Mouse (Mus musculus) heart, adult 18-20 months (tissue): ENCODE data around the gene Krtap2-4. TPM values are rescaled to one million over a fixed set of nuclear protein-coding genes. Genes with fewer than 3 reads are reported as not detected.

Source experiments
- DNase-seq, 2 experiments: peaks; one replicate each; pipeline ENCODE4 v3.0.0; 2021 to 2022; ENCODE audit warnings: mixed read lengths in 1 of 2
- total RNA-seq, 2 experiments: library from RNA; stranded (reverse); gene quantifications; 2 replicates each; pipeline ENCODE4 v1.2.3; 2021

Krtap2-4 gene
- total RNA-seq, 2 experiments from 2014 or later: not detected

DNA sequence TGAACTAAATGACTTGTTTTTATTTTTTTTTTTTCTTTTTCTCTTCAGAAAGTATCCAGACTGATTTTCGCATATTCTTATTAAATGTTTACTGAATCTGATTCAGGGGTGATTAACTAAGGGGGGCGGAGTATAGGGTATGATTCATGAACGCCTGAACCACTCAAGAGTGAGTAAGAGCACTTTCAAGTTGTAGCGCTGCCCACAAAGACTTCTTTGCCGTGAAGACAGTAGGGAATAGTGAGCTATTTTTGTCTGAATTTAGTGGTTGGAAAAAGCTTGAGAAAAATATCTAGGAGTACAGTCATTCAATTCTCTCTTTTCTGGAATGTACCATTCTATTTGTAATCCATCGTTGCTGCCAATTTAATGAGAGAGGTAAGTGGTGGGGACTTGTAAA lies 33.1 kb downstream of the Krtap2-4 start:
- DNase-seq: no peak

DNA sequence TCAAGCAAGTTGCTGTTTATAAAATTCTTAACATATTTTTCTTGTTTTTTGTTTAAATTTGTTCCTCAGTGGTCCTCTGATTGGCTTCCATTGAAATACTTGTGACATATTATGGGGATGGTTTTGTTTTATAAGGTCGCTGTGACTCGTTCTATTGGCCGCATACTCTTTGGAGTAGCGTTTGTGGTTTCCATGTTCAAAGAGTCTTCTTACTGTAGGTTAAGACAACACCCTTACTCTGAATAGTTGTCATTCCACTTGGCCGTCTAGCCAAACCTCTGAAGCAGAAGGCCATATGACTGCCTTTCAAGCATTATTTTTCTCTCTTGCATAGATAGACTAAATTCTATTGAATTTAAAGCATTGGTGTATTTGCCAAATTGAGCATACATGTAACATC lies 33.6 kb downstream of the Krtap2-4 start:
- no peak for DNase-seq

- DNase-seq: no peak
These were observed 34.0 kb downstream of the Krtap2-4 start, which contains the start of gene Krtap1-5 for GRCm38 (mm10) chr11:99580636-99581035. Krtap1-5 (minus strand) TSS chr11:99581016.

GRCm38 (mm10) chr11:99574106-99574505 lies 40.5 kb downstream of the Krtap2-4 start:
- DNase-seq: peak; percentile 35 to 73

- DNase-seq: no peak
These were observed 41.5 kb downstream of the Krtap2-4 start for GRCm38 (mm10) chr11:99573164-99573563.

- DNase-seq: no peak
These were observed 48.1 kb downstream of the Krtap2-4 start, which contains the start of gene Krtap3-1 for GRCm38 (mm10) chr11:99566530-99566929. Krtap3-1 (minus strand) TSS chr11:99566630.

Other genes with a start within 250 kb of the Krtap2-4 start
- gene Krt28, start 239.9 kb downstream of the Krtap2-4 start, total RNA-seq: not detected
- 1 to 10 TPM; 4.1 to 5.1 TPM for gene Krt10, start 225.5 kb downstream of the Krtap2-4 start, total RNA-seq
- not detected for gene Krt12, start 192.6 kb downstream of the Krtap2-4 start, total RNA-seq
- not detected for gene Krt20, start 176.7 kb downstream of the Krtap2-4 start, total RNA-seq
- under 1 TPM in 1 of 2 experiments, not detected in 1; 0.31 TPM for gene Krt23, start 121.7 kb downstream of the Krtap2-4 start, total RNA-seq
- gene Krt39, start 93.5 kb downstream of the Krtap2-4 start, total RNA-seq: not detected
- not detected for gene Krt40, start 71.7 kb downstream of the Krtap2-4 start, total RNA-seq
- gene Krtap3-3, start 64.0 kb downstream of the Krtap2-4 start, total RNA-seq: not detected
- not detected for gene Krtap3-2, start 58.0 kb downstream of the Krtap2-4 start, total RNA-seq
- gene Gm11939, start 55.4 kb downstream of the Krtap2-4 start, total RNA-seq: not detected
- gene Krtap3-1, start 48.2 kb downstream of the Krtap2-4 start, total RNA-seq: not detected
- gene Krtap1-5, start 33.8 kb downstream of the Krtap2-4 start, total RNA-seq: not detected
- not detected for gene Krtap1-4, start 31.2 kb downstream of the Krtap2-4 start, total RNA-seq
- not detected for gene Krtap1-3, start 23.5 kb downstream of the Krtap2-4 start, total RNA-seq
- not detected for gene Krtap9-3, start 16.7 kb downstream of the Krtap2-4 start, total RNA-seq
- gene Gm11938, start 11.5 kb downstream of the Krtap2-4 start, total RNA-seq: not detected
- gene Gm11937, start 4.7 kb downstream of the Krtap2-4 start, total RNA-seq: not detected
- gene Gm11562, start 5.6 kb upstream of the Krtap2-4 start, total RNA-seq: not detected
- not detected for gene Krtap4-1, start 13.4 kb upstream of the Krtap2-4 start, total RNA-seq
- not detected for gene Krtap4-2, start 20.2 kb upstream of the Krtap2-4 start, total RNA-seq
- not detected for gene Krtap4-7, start 29.2 kb upstream of the Krtap2-4 start, total RNA-seq
- gene Gm11555, start 35.4 kb upstream of the Krtap2-4 start, total RNA-seq: not detected
- gene Gm11563, start 44.1 kb upstream of the Krtap2-4 start, total RNA-seq: not detected
- not detected for gene Krtap4-6, start 51.1 kb upstream of the Krtap2-4 start, total RNA-seq
- not detected for gene Gm14190, start 75.9 kb upstream of the Krtap2-4 start, total RNA-seq
- gene Gm14180, start 119.4 kb upstream of the Krtap2-4 start, total RNA-seq: not detected
- gene Gm11595, start 158.1 kb upstream of the Krtap2-4 start, total RNA-seq: not detected
- gene Krtap4-8, start 165.9 kb upstream of the Krtap2-4 start, total RNA-seq: not detected
- gene Krtap4-9, start 170.4 kb upstream of the Krtap2-4 start, total RNA-seq: not detected
- gene Gm11596, start 178.6 kb upstream of the Krtap2-4 start, total RNA-seq: not detected
- gene Gm11569, start 184.1 kb upstream of the Krtap2-4 start, total RNA-seq: not detected
- gene Gm11554, start 189.6 kb upstream of the Krtap2-4 start, total RNA-seq: not detected
- not detected for gene Krtap4-13, start 195.0 kb upstream of the Krtap2-4 start, total RNA-seq
- gene Gm11564, start 200.8 kb upstream of the Krtap2-4 start, total RNA-seq: not detected
- not detected for gene 2300003K06Rik, start 223.2 kb upstream of the Krtap2-4 start, total RNA-seq
- not detected for gene Krtap4-16, start 236.8 kb upstream of the Krtap2-4 start, total RNA-seq
- gene Gm11568, start 243.1 kb upstream of the Krtap2-4 start, total RNA-seq: not detected
- gene Gm11559, start 249.6 kb upstream of the Krtap2-4 start, total RNA-seq: not detected